Mouse (Mus musculus) heart, postnatal 25 days (tissue): ENCODE data around the gene Olfr868. TPM values are rescaled to one million over a fixed set of nuclear protein-coding genes. Genes with fewer than 3 reads are reported as not detected.

ENCODE experiments used
- DNase-seq: peaks from one replicate; pipeline ENCODE4 v3.0.0; 2022; ENCODE audit warnings: low spot score
- intact Hi-C: fragments of 180-260 bp; cut with DNase I; formaldehyde crosslinking; loops from one replicate; pipeline ENCODE4 v1.15.1; 2025
- total RNA-seq, 2 experiments: library from RNA; stranded (reverse); gene quantifications; 2 replicates each; pipeline ENCODE4 v1.2.3; 2021

Olfr868 gene
- not detected for total RNA-seq

GRCm38 (mm10) chr9:20098326-20098725 lies at the start of gene Olfr868:
TSS of gene Olfr868 (plus strand) at chr9:20098626.
- no peak for DNase-seq
- intact Hi-C loops = no loop called here

- intact Hi-C loops = no loop called here
- DNase-seq = no peak
Measured at GRCm38 (mm10) chr9:20057462-20057861, 41.0 kb upstream of the Olfr868 start, which contains the start of gene Olfr867. TSS of gene Olfr867 (minus strand) at chr9:20057562.

GRCm38 (mm10) chr9:20070236-20070635 lies 28.2 kb upstream of the Olfr868 start:
- DNase-seq = no peak
- intact Hi-C loops = no loop called here

GRCm38 (mm10) chr9:20071291-20071690 lies 27.1 kb upstream of the Olfr868 start:
- no peak for DNase-seq
- intact Hi-C loops = no loop called here

GRCm38 (mm10) chr9:20073523-20074177 lies 24.8 kb upstream of the Olfr868 start:
- no peak for DNase-seq
- intact Hi-C loops = no loop called here

GRCm38 (mm10) chr9:20128709-20129108 lies 30.3 kb downstream of the Olfr868 start, which contains the start of gene Olfr869:
TSS of gene Olfr869 (plus strand) at chr9:20129009.
- intact Hi-C loops = no loop called here
- no peak for DNase-seq

- DNase-seq = no peak
- intact Hi-C loops = no loop called here
Measured at GRCm38 (mm10) chr9:20149706-20150105, 51.3 kb downstream of the Olfr868 start.

Other genes with a start within 250 kb of the Olfr868 start
- not detected for gene Olfr860, start 248.9 kb upstream of the Olfr868 start, total RNA-seq
- gene Olfr862, start 210.6 kb upstream of the Olfr868 start, total RNA-seq = not detected
- gene Olfr77, start 181.8 kb upstream of the Olfr868 start, total RNA-seq = not detected
- gene Olfr866, start 70.6 kb upstream of the Olfr868 start, total RNA-seq = not detected
- not detected for gene Olfr867, start 41.1 kb upstream of the Olfr868 start, total RNA-seq
- not detected for gene Olfr869, start 30.4 kb downstream of the Olfr868 start, total RNA-seq
- not detected for gene Olfr870, start 75.4 kb downstream of the Olfr868 start, total RNA-seq
- gene Olfr871, start 113.6 kb downstream of the Olfr868 start, total RNA-seq = not detected
- not detected for gene Olfr872, start 138.5 kb downstream of the Olfr868 start, total RNA-seq
- gene Olfr39, start 183.7 kb downstream of the Olfr868 start, total RNA-seq = not detected
- gene Olfr873, start 199.9 kb downstream of the Olfr868 start, total RNA-seq = not detected
- not detected for gene Olfr18, start 237.5 kb downstream of the Olfr868 start, total RNA-seq